Mouse (Mus musculus) heart, postnatal 4 days (tissue): ENCODE measurements at regions not wholly inside any gene's neighbourhood (a gene's known extent, or its start where the extent isn't known, plus 50 kb on each side); places are given as distances from the start of the nearest gene placed in this dataset.
"Not testable (repeated sequence)": the region's sequence is repeated elsewhere in the genome, so short reads cannot be mapped to it uniquely, and the experiment has no call there.

Source experiments
- DNase-seq: peaks from one replicate; pipeline ENCODE4 v3.0.0; 2021

GRCm38 (mm10) chrX:15322207-15322839, 1111.4 kb downstream of the H2al1n start:
- peak; percentile 13 for DNase-seq

GRCm38 (mm10) chrX:15322958-15323357, 1112.0 kb downstream of the H2al1n start:
- no peak for DNase-seq

GRCm38 (mm10) chrX:15365135-15365534, 1154.2 kb downstream of the H2al1n start:
- DNase-seq: not testable (repeated sequence)
